Mouse (Mus musculus): ENCODE data around the gene Syt5. TPM values are rescaled to one million over a fixed set of nuclear protein-coding genes. Genes with fewer than 3 reads are reported as not detected.
A peak's percentile ranks its signal among the peaks of the same experiment; 100 is the strongest.

Gene Syt5
- polyA plus RNA-seq, 1 experiment: 218 TPM

- no peak overlapping the region for H3K4me3 ChIP-seq (ENCODE audit: insufficient read depth, low read length)
- H3K27ac ChIP-seq (ENCODE audit: insufficient read depth, low read length): no peak overlapping the region
- H3K4me1 ChIP-seq (ENCODE audit: control insufficient read depth, insufficient read depth, low read length): no peaks in the 10 kb centered on the region
- TF ChIP-seq CTCF (IDR thresholded peaks at IDR 0.05; ENCODE audit: extremely low read depth, insufficient read depth, low read length) (no peak), POLR2A (IDR thresholded peaks at IDR 0.05; ENCODE audit: extremely low read depth, insufficient read depth, low read length) (no peak)
These were observed 35.7 kb downstream of the Syt5 start for GRCm38 (mm10) chr7:4511489-4512224.

- Histone ChIP-seq H3K4me3 (ENCODE audit: insufficient read depth, low read length) (no peak overlapping the region), H3K27ac (ENCODE audit: insufficient read depth, low read length) (no peak overlapping the region), H3K4me1 (ENCODE audit: control insufficient read depth, insufficient read depth, low read length) (no peaks in the 10 kb centered on the region)
- TF ChIP-seq POLR2A (IDR thresholded peaks at IDR 0.05; ENCODE audit: extremely low read depth, insufficient read depth, low read length) (no peak), CTCF (IDR thresholded peaks at IDR 0.05; ENCODE audit: extremely low read depth, insufficient read depth, low read length) (peak; percentile 21; the same call in 1 of the 2 replicates)
These were observed 37.3 kb downstream of the Syt5 start for GRCm38 (mm10) chr7:4509863-4510608.

- no peak for TF ChIP-seq CTCF (IDR thresholded peaks at IDR 0.05; ENCODE audit: extremely low read depth, insufficient read depth, low read length)
- TF ChIP-seq POLR2A (IDR thresholded peaks at IDR 0.05; ENCODE audit: extremely low read depth, insufficient read depth, low read length): no peak
- Histone ChIP-seq H3K4me3 (ENCODE audit: insufficient read depth, low read length) (no peak overlapping the region), H3K27ac (ENCODE audit: insufficient read depth, low read length) (no peak overlapping the region), H3K4me1 (ENCODE audit: control insufficient read depth, insufficient read depth, low read length) (no peaks in the 10 kb centered on the region)
These were observed 38.6 kb downstream of the Syt5 start for GRCm38 (mm10) chr7:4508739-4509116.

- no peaks in the 10 kb centered on the region for H3K4me1 ChIP-seq (ENCODE audit: control insufficient read depth, insufficient read depth, low read length)
- TF ChIP-seq CTCF (IDR thresholded peaks at IDR 0.05; ENCODE audit: extremely low read depth, insufficient read depth, low read length): 0 out of 2 replicates have a peak, but pooled peaks have one; percentile 23
- no peak for TF ChIP-seq POLR2A (IDR thresholded peaks at IDR 0.05; ENCODE audit: extremely low read depth, insufficient read depth, low read length)
- H3K27ac ChIP-seq (ENCODE audit: insufficient read depth, low read length): no peak overlapping the region
- no peak overlapping the region for H3K4me3 ChIP-seq (ENCODE audit: insufficient read depth, low read length)
These were observed 39.1 kb downstream of the Syt5 start for GRCm38 (mm10) chr7:4508062-4508738.

GRCm38 (mm10) chr7:4507220-4507619 is 40.1 kb downstream of the Syt5 start:
- TF ChIP-seq POLR2A (IDR thresholded peaks at IDR 0.05; ENCODE audit: extremely low read depth, insufficient read depth, low read length) (no peak), CTCF (IDR thresholded peaks at IDR 0.05; ENCODE audit: extremely low read depth, insufficient read depth, low read length) (no peak)
- H3K27ac ChIP-seq (ENCODE audit: insufficient read depth, low read length): no peak overlapping the region
- no peaks in the 10 kb centered on the region for H3K4me1 ChIP-seq (ENCODE audit: control insufficient read depth, insufficient read depth, low read length)
- H3K4me3 ChIP-seq (ENCODE audit: insufficient read depth, low read length): no peak overlapping the region

- H3K27ac ChIP-seq (ENCODE audit: insufficient read depth, low read length): no peak overlapping the region
- H3K4me1 ChIP-seq (ENCODE audit: control insufficient read depth, insufficient read depth, low read length): peaks cover 4% of the 10 kb centered on the region
- TF ChIP-seq CTCF (IDR thresholded peaks at IDR 0.05; ENCODE audit: extremely low read depth, insufficient read depth, low read length): no peak
- no peak for TF ChIP-seq POLR2A (IDR thresholded peaks at IDR 0.05; ENCODE audit: extremely low read depth, insufficient read depth, low read length)
- H3K4me3 ChIP-seq (ENCODE audit: insufficient read depth, low read length): no peak overlapping the region
These were observed 42.5 kb downstream of the Syt5 start for GRCm38 (mm10) chr7:4504646-4505435.

- Histone ChIP-seq H3K4me3 (ENCODE audit: insufficient read depth, low read length) (no peak overlapping the region), H3K27ac (ENCODE audit: insufficient read depth, low read length) (no peak overlapping the region), H3K4me1 (ENCODE audit: control insufficient read depth, insufficient read depth, low read length) (peaks cover 8% of the 10 kb centered on the region)
- TF ChIP-seq POLR2A (IDR thresholded peaks at IDR 0.05; ENCODE audit: extremely low read depth, insufficient read depth, low read length) (no peak), CTCF (IDR thresholded peaks at IDR 0.05; ENCODE audit: extremely low read depth, insufficient read depth, low read length) (no peak)
These were observed 43.5 kb downstream of the Syt5 start for GRCm38 (mm10) chr7:4503858-4504257.

- TF ChIP-seq CTCF (IDR thresholded peaks at IDR 0.05; ENCODE audit: extremely low read depth, insufficient read depth, low read length): no peak
- no peak for TF ChIP-seq POLR2A (IDR thresholded peaks at IDR 0.05; ENCODE audit: extremely low read depth, insufficient read depth, low read length)
- no peak overlapping the region for H3K4me3 ChIP-seq (ENCODE audit: insufficient read depth, low read length)
- H3K4me1 ChIP-seq (ENCODE audit: control insufficient read depth, insufficient read depth, low read length): peaks cover 9% of the 10 kb centered on the region
- no peak overlapping the region for H3K27ac ChIP-seq (ENCODE audit: insufficient read depth, low read length)
These were observed 44.2 kb downstream of the Syt5 start for GRCm38 (mm10) chr7:4503100-4503499.
